Mouse (Mus musculus): ENCODE results near the gene B4galnt3.

DNA sequence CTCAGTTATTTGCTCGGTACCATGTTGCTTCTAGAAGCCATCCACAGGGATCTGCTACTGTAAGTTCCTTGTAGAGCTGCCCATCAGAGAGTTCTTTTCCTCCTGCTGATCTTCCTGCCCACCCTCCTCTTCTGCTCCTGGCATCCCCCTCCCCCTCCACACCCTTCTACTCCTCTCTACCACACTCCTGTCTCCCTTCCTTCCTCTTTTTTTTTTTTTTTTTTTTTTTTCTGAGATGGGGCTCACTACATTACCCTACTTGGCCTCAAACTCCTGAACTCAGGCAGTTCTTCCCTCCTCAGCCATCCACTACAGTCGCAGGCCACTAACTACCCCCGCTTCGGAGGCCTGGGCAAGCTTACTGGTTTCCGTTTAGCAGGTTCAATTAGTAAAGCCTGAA lies 18.1 kb upstream of the B4galnt3 start:
- TF ChIP-seq POLR2A (IDR thresholded peaks at IDR 0.05; ENCODE audit: borderline replicate concordance, insufficient read depth, low read length) (no peak), CTCF (IDR thresholded peaks at IDR 0.05; ENCODE audit: borderline replicate concordance, insufficient read depth, low read depth, low read length) (no peak)

Measured in cerebellum, adult 2 months (tissue).